Mouse (Mus musculus) MEL (cell line): ENCODE measurements around the gene Zfand5. TPM values are rescaled to one million over a fixed set of nuclear protein-coding genes. Genes with fewer than 3 reads are reported as not detected.

Experiments used
- DNase-seq: peaks from one replicate; pipeline ENCODE4 v3.0.0; 2011; ENCODE audit warnings: low read depth, low spot score
- H3K27ac ChIP-seq: 2 replicates; pipeline ENCODE4 v1.5.1; 2012; ENCODE audit warnings: low read depth, mild to moderate bottlenecking, control low read depth, low read length, moderate library complexity; ENCODE audit not compliant: control insufficient read depth
- H3K27me3 ChIP-seq, 2 experiments: fragments of 150-350 bp in 1 of 2; sonication (generic) in 1 of 2; 2 replicates each; pipeline ENCODE4 v1.6.1; 2012; ENCODE audit warnings: low read length in 2 of 2, mild to moderate bottlenecking in 2 of 2, improper control_type of control experiment in 1 of 2, moderate library complexity in 1 of 2; ENCODE audit not compliant: insufficient read depth in 2 of 2, control insufficient read depth in 1 of 2
- H3K36me3 ChIP-seq, 2 experiments: 2 replicates each; pipeline ENCODE4 v1.6.1; 2012 to 2014; ENCODE audit warnings: low read length in 2 of 2, improper control_type of control experiment in 1 of 2, inconsistent platforms in 1 of 2, mild to moderate bottlenecking in 1 of 2; ENCODE audit not compliant: insufficient read depth in 2 of 2, control insufficient read depth in 1 of 2
- H3K4me1 ChIP-seq, 2 experiments: fragments of 150-350 bp in 1 of 2; sonication (generic) in 1 of 2; 2 replicates each; pipeline ENCODE4 v1.6.1; 2012; ENCODE audit warnings: low read length in 2 of 2, improper control_type of control experiment in 1 of 2, mild to moderate bottlenecking in 1 of 2; ENCODE audit not compliant: insufficient read depth in 2 of 2, control insufficient read depth in 1 of 2
- H3K4me3 ChIP-seq, 2 experiments: fragments of 150-350 bp in 1 of 2; sonication (generic) in 1 of 2; 2 replicates each; pipeline ENCODE4 v1.5.1; 2012; ENCODE audit warnings: low read depth in 2 of 2, low read length in 2 of 2, mild to moderate bottlenecking in 2 of 2, moderate library complexity in 2 of 2, control low read depth in 1 of 2, improper control_type of control experiment in 1 of 2; ENCODE audit not compliant: control insufficient read depth in 1 of 2, insufficient read depth in 1 of 2
- H3K79me2 ChIP-seq: 2 replicates; pipeline ENCODE4 v1.6.1; 2012; ENCODE audit warnings: mild to moderate bottlenecking, low read length, moderate library complexity; ENCODE audit not compliant: control insufficient read depth, poor library complexity, insufficient read depth
- H3K9ac ChIP-seq: 2 replicates; pipeline ENCODE4 v1.6.1; 2012; ENCODE audit warnings: low read depth, mild to moderate bottlenecking, control low read depth, low read length, moderate library complexity; ENCODE audit not compliant: control insufficient read depth, poor library complexity, severe bottlenecking
- H3K9me3 ChIP-seq: fragments of 150-350 bp; sonication (generic); replicated peaks from 2 replicates; pipeline ENCODE4 v1.6.1; 2012; ENCODE audit warnings: mild to moderate bottlenecking, low read length, improper control_type of control experiment, moderate library complexity; ENCODE audit not compliant: insufficient read depth
- BHLHE40 ChIP-seq: IDR thresholded peaks from 2 replicates; pipeline ENCODE4 v1.6.1; 2012; ENCODE audit warnings: low read depth, mild to moderate bottlenecking, inconsistent platforms, low read length, improper control_type of control experiment, borderline replicate concordance
- CHD1 ChIP-seq: IDR thresholded peaks from 2 replicates; pipeline ENCODE4 v1.6.1; 2012; ENCODE audit warnings: low read depth, mild to moderate bottlenecking, inconsistent platforms, low read length, improper control_type of control experiment
- CHD2 ChIP-seq: IDR thresholded peaks from 2 replicates; pipeline ENCODE4 v1.6.1; 2011; ENCODE audit warnings: low read length, improper control_type of control experiment
- E2F4 ChIP-seq: IDR thresholded peaks from 2 replicates; pipeline ENCODE4 v1.6.1; 2011; ENCODE audit warnings: low read depth, low read length, improper control_type of control experiment, borderline replicate concordance
- ELF1 ChIP-seq: IDR thresholded peaks from 2 replicates; pipeline ENCODE4 v1.6.1; 2014; ENCODE audit warnings: low read depth, mild to moderate bottlenecking, inconsistent platforms, low read length, improper control_type of control experiment, moderate library complexity
- EP300 ChIP-seq, 2 experiments: IDR thresholded peaks; 2 replicates each; pipeline ENCODE4 v1.6.1; 2011; ENCODE audit warnings: improper control_type of control experiment in 2 of 2, low read length in 2 of 2, low read depth in 1 of 2, mild to moderate bottlenecking in 1 of 2
- GABPA ChIP-seq: IDR thresholded peaks from 2 replicates; pipeline ENCODE4 v1.6.1; 2012; ENCODE audit warnings: low read depth, mild to moderate bottlenecking, inconsistent platforms, low read length, improper control_type of control experiment, moderate library complexity
- GATA1 ChIP-seq: IDR thresholded peaks from 2 replicates; pipeline ENCODE4 v1.6.1; 2011; ENCODE audit warnings: low read depth, low read length, improper control_type of control experiment
- KAT2A ChIP-seq: conservative IDR thresholded peaks from 2 replicates; pipeline ENCODE4 v1.6.1; 2012; ENCODE audit warnings: low read depth, low read length, improper control_type of control experiment, inconsistent platforms
- MAFK ChIP-seq: IDR thresholded peaks from 2 replicates; pipeline ENCODE4 v1.6.1; 2011; ENCODE audit warnings: low read depth, mild to moderate bottlenecking, low read length, improper control_type of control experiment, borderline replicate concordance
- MYC ChIP-seq: IDR thresholded peaks from 2 replicates; pipeline ENCODE4 v1.6.1; 2011; ENCODE audit warnings: low read depth, mild to moderate bottlenecking, low read length, improper control_type of control experiment, moderate library complexity
- POLR2A ChIP-seq, 2 experiments: IDR thresholded peaks; 2 replicates each; pipeline ENCODE4 v1.6.1; 2011 to 2012; ENCODE audit warnings: low read length in 2 of 2, mild to moderate bottlenecking in 2 of 2, control low read depth in 1 of 2, improper control_type of control experiment in 1 of 2, low read depth in 1 of 2, moderate library complexity in 1 of 2; ENCODE audit not compliant: control insufficient read depth in 1 of 2, insufficient read depth in 1 of 2, poor library complexity in 1 of 2
- POLR2AphosphoS2 ChIP-seq: IDR thresholded peaks from 2 replicates; pipeline ENCODE4 v1.6.1; 2011; ENCODE audit warnings: low read length, improper control_type of control experiment
- RAD21 ChIP-seq: IDR thresholded peaks from 2 replicates; pipeline ENCODE4 v1.6.1; 2011; ENCODE audit warnings: mild to moderate bottlenecking, low read depth, low read length, improper control_type of control experiment
- RCOR1 ChIP-seq: IDR thresholded peaks from 2 replicates; pipeline ENCODE4 v1.6.1; 2012; ENCODE audit warnings: low read depth, mild to moderate bottlenecking, inconsistent platforms, low read length, improper control_type of control experiment
- TAL1 ChIP-seq: IDR thresholded peaks from 2 replicates; pipeline ENCODE4 v1.6.1; 2012; ENCODE audit warnings: mild to moderate bottlenecking, inconsistent platforms, low read length, moderate library complexity, mixed read lengths
- TBP ChIP-seq: IDR thresholded peaks from 2 replicates; pipeline ENCODE4 v1.8.0; 2011; ENCODE audit warnings: low read depth, low read length, improper control_type of control experiment
- ZMIZ1 ChIP-seq: IDR thresholded peaks from 2 replicates; pipeline ENCODE4 v1.6.1; 2012; ENCODE audit warnings: low read depth, mild to moderate bottlenecking, inconsistent platforms, low read length, improper control_type of control experiment, moderate library complexity
- polyA plus RNA-seq, 2 experiments: library from polyadenylated mRNA; stranded (reverse) in 1 of 2; unstranded in 1 of 2; fragments of >175 nt in 1 of 2; fragments of >200 nt in 1 of 2; gene quantifications; 2 replicates each; pipeline versions ENCODE4 v1.2.1 to v1.2.4; 2012; ENCODE audit warnings: low replicate concordance in 2 of 2, low read depth in 1 of 2; ENCODE audit not compliant: insufficient read length in 2 of 2, insufficient read depth in 1 of 2, missing spikeins in 1 of 2
- total RNA-seq: library from RNA; depleted of rRNA; stranded (reverse); fragments of 300-350 nt; gene quantifications from 2 replicates; pipeline ENCODE4 v1.2.3, GENCODE M21; 2012

The Zfand5 gene
- total and polyA plus RNA-seq, 3 experiments = 48.1 to 66.8 (median 51.5) TPM

GRCm38 (mm10) chr19:21259453-21259852 is 12.6 kb upstream of the Zfand5 start:
- Histone ChIP-seq H3K9me3 (no peaks in the 10 kb centered on the region), H3K4me1 (peaks cover 4% of the 10 kb centered on the region in 2 experiments; a peak in 2 of 4 replicates), H3K27me3 (peaks cover 0 to 2% of the 10 kb centered on the region in 2 experiments; a peak in 1 of 4 replicates)
- no peak for TF ChIP-seq CHD1
- no peak for TF ChIP-seq GABPA
- no peak for TF ChIP-seq EP300 (IDR thresholded peaks at IDR 0.05; ENCODE audit: low read depth in 1 of 2, low read length in 2 of 2)
- no peak for TF ChIP-seq GATA1
- no peak for TF ChIP-seq TAL1
- no peak for TF ChIP-seq RCOR1
- no peak for TF ChIP-seq TBP
- TF ChIP-seq MAFK = no peak
- TF ChIP-seq ELF1 = no peak
- no peak for TF ChIP-seq POLR2AphosphoS2
- no peak for TF ChIP-seq BHLHE40
- TF ChIP-seq KAT2A = no peak
- TF ChIP-seq RAD21 = no peak
- no peak for TF ChIP-seq POLR2A (IDR thresholded peaks at IDR 0.05; ENCODE audit: control insufficient read depth in 1 of 2, insufficient read depth in 1 of 2, low read depth in 1 of 2, low read length in 2 of 2, poor library complexity in 1 of 2)
- no peak for TF ChIP-seq CHD2
- TF ChIP-seq E2F4 = no peak
- TF ChIP-seq ZMIZ1 = no peak
- no peak for TF ChIP-seq MYC
- TF ChIP-seq, all 39 proteins: peak for 0
- H3K27ac ChIP-seq = no peak overlapping the region
- H3K4me3 ChIP-seq = no peak overlapping the region
- no peaks in the 10 kb centered on the region for H3K79me2 ChIP-seq
- DNase-seq = no peak
- peaks cover 0 to 5% of the 10 kb centered on the region in 2 experiments; a peak in 2 of 4 replicates for H3K36me3 ChIP-seq
- H3K9ac ChIP-seq = no peak overlapping the region

GRCm38 (mm10) chr19:21260280-21260679 is 11.8 kb upstream of the Zfand5 start:
- peak; percentile 73 for DNase-seq
- peaks cover 0 to 5% of the 10 kb centered on the region in 2 experiments; a peak in 2 of 4 replicates for H3K36me3 ChIP-seq
- no peak overlapping the region for H3K4me3 ChIP-seq
- H3K79me2 ChIP-seq = no peaks in the 10 kb centered on the region
- H3K27ac ChIP-seq = no peak overlapping the region
- peaks cover 4% of the 10 kb centered on the region in 2 experiments; a peak in 2 of 4 replicates for H3K4me1 ChIP-seq
- peaks cover 0 to 2% of the 10 kb centered on the region in 2 experiments; a peak in 1 of 4 replicates for H3K27me3 ChIP-seq
- H3K9me3 ChIP-seq = no peaks in the 10 kb centered on the region
- TF ChIP-seq E2F4 (no peak), EP300 (IDR thresholded peaks at IDR 0.05; ENCODE audit: low read depth in 1 of 2, low read length in 2 of 2) (no peak)
- H3K9ac ChIP-seq = no peak overlapping the region
